20 mouse cellular contexts compared by ENCODE assay signal in genomic region chr10:90562906-90563305, GRCm38 (mm10).
DNase-seq lines count a peak whose midpoint lies in the region; ATAC-seq and TF ChIP-seq lines count a peak whose summit lies in the region.
"Had no signal": no experiment of that assay in that cellular context is flagged by ENCODE, and none has a peak within 500 bp of the region (broad histone marks: within the 10 kb centered on the region; RNA-seq: fewer than 3 reads in every experiment).

No protein-coding gene starts in this region.

- DNase-seq in embryonic facial prominence, embryonic 11.5 days (ENCODE audit: low spot score) = peak; percentile 13
- no peak for DNase-seq in embryonic facial prominence, embryonic 10.5 days (ENCODE audit: low spot score)
- DNase-seq in left cerebral cortex, adult 2 months (ENCODE audit: extremely low spot score in 1 of 2, low spot score in 2 of 2) = no peak
- DNase-seq in left cerebral cortex, adult 8-10 months (ENCODE audit: low spot score in 2 of 2) = no peak
- no peak for DNase-seq in limb, embryonic 14.5 days (ENCODE audit: low spot score)
- no peak for DNase-seq in hindbrain, embryonic 14.5 days (ENCODE audit: low spot score)
- DNase-seq: gastrocnemius, postnatal 36 days; heart, postnatal 14 days; kidney, adult 11 months; layer of hippocampus, postnatal 36 days; liver, postnatal 0 days; lung, postnatal 36 days had no signal

- TF ChIP-seq POLR2A in limb, embryonic 14.5 days (IDR thresholded peaks at IDR 0.05; ENCODE audit: borderline replicate concordance, extremely low read depth, insufficient read depth, insufficient read length) = no peak

- no peak overlapping the region for H3K4me3 ChIP-seq in embryonic facial prominence, embryonic 11.5 days (ENCODE audit: low read depth, low read length)
- H3K4me3 ChIP-seq in embryonic facial prominence, embryonic 10.5 days = no peak overlapping the region
- no peak overlapping the region for H3K4me3 ChIP-seq in left cerebral cortex, adult 2 months
- no peak overlapping the region for H3K4me3 ChIP-seq in brown adipose tissue, adult 24 weeks (ENCODE audit: insufficient read depth, low read depth, low read length)
- no peak overlapping the region for H3K4me3 ChIP-seq in limb, embryonic 14.5 days (replicated peaks; ENCODE audit: low read length)
- H3K4me3 ChIP-seq in hindbrain, embryonic 14.5 days (replicated peaks; ENCODE audit: low read length) = no peak overlapping the region
- H3K4me3 ChIP-seq: embryonic facial prominence, embryonic 12.5 days; hindbrain, embryonic 15.5 days; neural tube, embryonic 13.5 days had no signal

- no peaks in the 10 kb centered on the region for H3K36me3 ChIP-seq in embryonic facial prominence, embryonic 11.5 days (replicated peaks; ENCODE audit: control insufficient read depth, insufficient read depth, low read depth, low read length)
- no peaks in the 10 kb centered on the region for H3K36me3 ChIP-seq in embryonic facial prominence, embryonic 10.5 days (replicated peaks)
- H3K36me3 ChIP-seq in limb, embryonic 14.5 days (ENCODE audit: control insufficient read depth, insufficient read depth, low read length) = no peaks in the 10 kb centered on the region
- H3K36me3 ChIP-seq in hindbrain, embryonic 14.5 days (replicated peaks; ENCODE audit: control insufficient read depth, insufficient read depth) = no peaks in the 10 kb centered on the region
- H3K36me3 ChIP-seq: embryonic facial prominence, embryonic 12.5 days; hindbrain, embryonic 15.5 days; neural tube, embryonic 13.5 days had no signal

- TF ChIP-seq CTCF in left cerebral cortex, adult 2 months (IDR thresholded peaks at IDR 0.05) = no peak

- no peaks in the 10 kb centered on the region for H3K4me1 ChIP-seq in embryonic facial prominence, embryonic 11.5 days (ENCODE audit: control insufficient read depth, insufficient read depth, low read length)
- 0 out of 2 replicates have a peak, but pooled peaks cover 8% of the 10 kb centered on the region for H3K4me1 ChIP-seq in embryonic facial prominence, embryonic 10.5 days
- H3K4me1 ChIP-seq in brown adipose tissue, adult 24 weeks (ENCODE audit: control insufficient read depth, insufficient read depth, insufficient read length, low read length) = peaks cover 7% of the 10 kb centered on the region; the same call in 1 of the 2 replicates
- 0 out of 2 replicates have a peak, but pooled peaks cover 3% of the 10 kb centered on the region for H3K4me1 ChIP-seq in limb, embryonic 14.5 days (ENCODE audit: control insufficient read depth, insufficient read depth, low read length)
- no peaks in the 10 kb centered on the region for H3K4me1 ChIP-seq in hindbrain, embryonic 14.5 days (replicated peaks; ENCODE audit: control insufficient read depth, insufficient read depth, low read length)
- H3K4me1 ChIP-seq: embryonic facial prominence, embryonic 12.5 days; hindbrain, embryonic 15.5 days; neural tube, embryonic 13.5 days had no signal

- no peaks in the 10 kb centered on the region for H3K9me3 ChIP-seq in embryonic facial prominence, embryonic 11.5 days (replicated peaks; ENCODE audit: control insufficient read depth, low read length)
- no peaks in the 10 kb centered on the region for H3K9me3 ChIP-seq in embryonic facial prominence, embryonic 10.5 days
- no peaks in the 10 kb centered on the region for H3K9me3 ChIP-seq in limb, embryonic 14.5 days (ENCODE audit: control insufficient read depth, low read length)
- no peaks in the 10 kb centered on the region for H3K9me3 ChIP-seq in hindbrain, embryonic 14.5 days (ENCODE audit: control insufficient read depth, low read length)
- H3K9me3 ChIP-seq: embryonic facial prominence, embryonic 12.5 days; hindbrain, embryonic 15.5 days; neural tube, embryonic 13.5 days had no signal

- WGBS in embryonic facial prominence, embryonic 11.5 days = 47% methylated on average over 7 of the region's 7 CpGs
- 68% methylated on average over 7 of the region's 7 CpGs for WGBS in embryonic facial prominence, embryonic 10.5 days
- 32% methylated on average over 7 of the region's 7 CpGs for WGBS in limb, embryonic 14.5 days
- 83% methylated on average over 7 of the region's 7 CpGs for WGBS in hindbrain, embryonic 14.5 days

- no peak overlapping the region for H3K27ac ChIP-seq in embryonic facial prominence, embryonic 11.5 days (replicated peaks; ENCODE audit: low read depth, low read length)
- no peak overlapping the region; the same call in 1 of the 2 replicates for H3K27ac ChIP-seq in embryonic facial prominence, embryonic 10.5 days (replicated peaks)
- H3K27ac ChIP-seq in left cerebral cortex, adult 2 months = peak overlapping the region; percentile 71
- peak overlapping the region; percentile 96 for H3K27ac ChIP-seq in brown adipose tissue, adult 24 weeks (replicated peaks; ENCODE audit: low read depth, low read length)
- H3K27ac ChIP-seq in limb, embryonic 14.5 days (replicated peaks; ENCODE audit: low read depth, low read length) = no peak overlapping the region
- no peak overlapping the region for H3K27ac ChIP-seq in hindbrain, embryonic 14.5 days
- H3K27ac ChIP-seq: embryonic facial prominence, embryonic 12.5 days; hindbrain, embryonic 15.5 days; neural tube, embryonic 13.5 days had no signal

- H3K4me2 ChIP-seq in embryonic facial prominence, embryonic 11.5 days (ENCODE audit: low read depth, low read length) = no peak overlapping the region
- H3K4me2 ChIP-seq in limb, embryonic 14.5 days (replicated peaks; ENCODE audit: low read depth, low read length, severe bottlenecking) = peak overlapping the region; percentile 15; the same call in 1 of the 2 replicates
- H3K4me2 ChIP-seq in hindbrain, embryonic 14.5 days (replicated peaks) = no peak overlapping the region
- H3K4me2 ChIP-seq: embryonic facial prominence, embryonic 12.5 days; heart, embryonic 11.5 days; hindbrain, embryonic 15.5 days; neural tube, embryonic 13.5 days had no signal

- H3K9ac ChIP-seq in embryonic facial prominence, embryonic 11.5 days (replicated peaks; ENCODE audit: low read length) = no peak overlapping the region
- no peak overlapping the region for H3K9ac ChIP-seq in limb, embryonic 14.5 days (ENCODE audit: low read depth, low read length, severe bottlenecking)
- no peak overlapping the region for H3K9ac ChIP-seq in hindbrain, embryonic 14.5 days
- H3K9ac ChIP-seq: embryonic facial prominence, embryonic 12.5 days; forebrain, postnatal 0 days; hindbrain, embryonic 15.5 days; liver, postnatal 0 days; neural tube, embryonic 13.5 days had no signal

- ATAC-seq in embryonic facial prominence, embryonic 11.5 days (replicated peaks; ENCODE audit: insufficient number of reproducible peaks, low FRiP score, low TSS enrichment, low read depth) = no peak
- ATAC-seq in limb, embryonic 14.5 days (ENCODE audit: low FRiP score, low read depth) = no peak
- ATAC-seq in hindbrain, embryonic 14.5 days (ENCODE audit: low FRiP score) = no peak
- no peak for ATAC-seq in inflammation-experienced regulatory T-cells, adult 6 months
- ATAC-seq: liver, postnatal 0 days had no signal

- no peaks in the 10 kb centered on the region for H3K27me3 ChIP-seq in embryonic facial prominence, embryonic 11.5 days (ENCODE audit: control insufficient read depth, insufficient read depth, low read length)
- no peaks in the 10 kb centered on the region for H3K27me3 ChIP-seq in embryonic facial prominence, embryonic 10.5 days (replicated peaks; ENCODE audit: low read depth, poor library complexity, severe bottlenecking)
- H3K27me3 ChIP-seq in limb, embryonic 14.5 days (ENCODE audit: control insufficient read depth, insufficient read depth, low read length) = no peaks in the 10 kb centered on the region
- no peaks in the 10 kb centered on the region for H3K27me3 ChIP-seq in hindbrain, embryonic 14.5 days (ENCODE audit: control insufficient read depth, insufficient read depth, low read length)
- H3K27me3 ChIP-seq: CH12.LX; embryonic facial prominence, embryonic 12.5 days; hindbrain, embryonic 15.5 days; neural tube, embryonic 13.5 days had no signal

- intact Hi-C loops in left cerebral cortex, adult 2 months (cut with DNase I) = loop anchor here (5.0 kb wide), 1 partner anchor 131 kb away; no protein-coding TSS in a partner anchor

Comparison
In these comparisons a context has a peak if more than half of its experiments do, and no peak if none do; other contexts are left out.
1. H3K27ac ChIP-seq: peak in left cerebral cortex, adult 2 months (single experiment) and brown adipose tissue, adult 24 weeks (single experiment); none in embryonic facial prominence, embryonic 11.5 days (single experiment), embryonic facial prominence, embryonic 10.5 days (single experiment), limb, embryonic 14.5 days (single experiment) and hindbrain, embryonic 14.5 days (single experiment).